Mouse (Mus musculus) CH12.LX (cell line): ENCODE measurements at regions not wholly inside any gene's neighbourhood (a gene's known extent, or its start where the extent isn't known, plus 50 kb on each side); places are given as distances from the start of the nearest gene placed in this dataset.

Source experiments
- DNase-seq: peaks from one replicate; pipeline ENCODE4 v3.0.0-alpha.2; 2013; ENCODE audit errors: extremely low read depth
- H3K27ac ChIP-seq: 2 replicates; pipeline ENCODE4 v1.5.1; 2012; ENCODE audit warnings: low read depth, mild to moderate bottlenecking, control low read depth, moderate library complexity; ENCODE audit not compliant: insufficient read depth
- H3K27me3 ChIP-seq: replicated peaks from 2 replicates; pipeline ENCODE3; 2012; ENCODE audit warnings: inconsistent platforms
- H3K36me3 ChIP-seq, 2 experiments: replicated peaks in 1 of 2; 2 replicates each; pipeline versions ENCODE3 to v1.6.1; 2012; ENCODE audit warnings: inconsistent platforms in 1 of 2, low read length in 1 of 2, mild to moderate bottlenecking in 1 of 2, mixed read lengths in 1 of 2, moderate library complexity in 1 of 2; ENCODE audit not compliant: control insufficient read depth in 1 of 2, insufficient read depth in 1 of 2
- H3K4me1 ChIP-seq, 2 experiments: 2 replicates each; pipeline ENCODE4 v1.6.1; 2012; ENCODE audit warnings: inconsistent platforms in 1 of 2, moderate library complexity in 1 of 2; ENCODE audit not compliant: insufficient read depth in 2 of 2, control insufficient read depth in 1 of 2
- H3K4me2 ChIP-seq: 2 replicates; pipeline ENCODE4 v1.6.1; 2012; ENCODE audit warnings: low read depth, mild to moderate bottlenecking, control low read depth; ENCODE audit not compliant: poor library complexity, insufficient read depth, severe bottlenecking
- H3K4me3 ChIP-seq, 3 experiments: fragments of 150-350 bp in 1 of 3; sonication (generic) in 1 of 3; replicated peaks in 1 of 3; 2 replicates each; pipeline versions ENCODE3 to v1.5.1; 2011 to 2012; ENCODE audit warnings: low read depth in 2 of 3, low read length in 2 of 3, mild to moderate bottlenecking in 2 of 3, moderate library complexity in 2 of 3, control low read depth in 1 of 3, improper control_type of control experiment in 1 of 3, inconsistent platforms in 1 of 3, mixed read lengths in 1 of 3; ENCODE audit not compliant: poor library complexity in 1 of 3
- H3K79me2 ChIP-seq: replicated peaks from 2 replicates; pipeline ENCODE4 v1.6.1; 2012; ENCODE audit warnings: mild to moderate bottlenecking, moderate library complexity; ENCODE audit not compliant: control insufficient read depth, poor library complexity, insufficient read depth, severe bottlenecking; ENCODE audit errors: extremely low read depth
- H3K9ac ChIP-seq: 2 replicates; pipeline ENCODE4 v1.6.1; 2012; ENCODE audit warnings: low read depth, mild to moderate bottlenecking, control low read depth, moderate library complexity; ENCODE audit not compliant: insufficient read depth
- H3K9me3 ChIP-seq: replicated peaks from 2 replicates; pipeline ENCODE3; 2012; ENCODE audit warnings: low read length, inconsistent platforms, mixed read lengths
- E2F4 ChIP-seq: IDR thresholded peaks from 2 replicates; pipeline ENCODE4 v1.6.1; 2011; ENCODE audit warnings: low read depth, low read length, improper control_type of control experiment; ENCODE audit not compliant: insufficient replicate concordance
- ELF1 ChIP-seq: IDR thresholded peaks from 2 replicates; pipeline ENCODE4 v1.6.1; 2014; ENCODE audit warnings: low read depth, mild to moderate bottlenecking, inconsistent platforms, low read length, improper control_type of control experiment
- ETS1 ChIP-seq: conservative IDR thresholded peaks from 2 replicates; pipeline ENCODE4 v1.6.1; 2012; ENCODE audit warnings: low read depth, mild to moderate bottlenecking, inconsistent platforms, low read length, improper control_type of control experiment, moderate library complexity
- HCFC1 ChIP-seq: IDR thresholded peaks from 2 replicates; pipeline ENCODE4 v1.6.1; 2012; ENCODE audit warnings: low read depth, mild to moderate bottlenecking, inconsistent platforms, low read length, improper control_type of control experiment
- IRF4 ChIP-seq: IDR thresholded peaks from 2 replicates; pipeline ENCODE4 v1.6.1; 2014; ENCODE audit warnings: low read depth, mild to moderate bottlenecking, inconsistent platforms, low read length, improper control_type of control experiment
- JUND ChIP-seq: conservative IDR thresholded peaks from 2 replicates; pipeline ENCODE4 v1.6.1; 2011; ENCODE audit warnings: low read depth, low read length, improper control_type of control experiment
- KAT2A ChIP-seq: IDR thresholded peaks from 2 replicates; pipeline ENCODE4 v1.6.1; 2012; ENCODE audit warnings: low read length, improper control_type of control experiment, inconsistent platforms; ENCODE audit not compliant: insufficient replicate concordance
- MAFK ChIP-seq: IDR thresholded peaks from 2 replicates; pipeline ENCODE4 v1.6.1; 2011; ENCODE audit warnings: low read length, improper control_type of control experiment; ENCODE audit not compliant: insufficient replicate concordance
- MXI1 ChIP-seq: IDR thresholded peaks from 2 replicates; pipeline ENCODE4 v1.6.1; 2011; ENCODE audit warnings: mild to moderate bottlenecking, low read depth, low read length, improper control_type of control experiment
- MYC ChIP-seq: IDR thresholded peaks from 2 replicates; pipeline ENCODE4 v1.6.1; 2011; ENCODE audit warnings: low read depth, mild to moderate bottlenecking, improper control_type of control experiment, low read length
- NELFE ChIP-seq: IDR thresholded peaks from 2 replicates; pipeline ENCODE4 v1.6.1; 2011; ENCODE audit warnings: low read depth, low read length, improper control_type of control experiment
- NRF1 ChIP-seq: IDR thresholded peaks from 2 replicates; pipeline ENCODE4 v1.6.1; 2014; ENCODE audit warnings: low read depth, mild to moderate bottlenecking, inconsistent platforms, low read length, improper control_type of control experiment, moderate library complexity
- RAD21 ChIP-seq: IDR thresholded peaks from 2 replicates; pipeline ENCODE4 v1.6.1; 2011; ENCODE audit warnings: low read depth, mild to moderate bottlenecking, low read length, improper control_type of control experiment, moderate library complexity
- RCOR1 ChIP-seq: conservative IDR thresholded peaks from 2 replicates; pipeline ENCODE4 v1.6.1; 2012; ENCODE audit warnings: low read depth, mild to moderate bottlenecking, inconsistent platforms, low read length, improper control_type of control experiment
- TBP ChIP-seq: conservative IDR thresholded peaks from 2 replicates; pipeline ENCODE4 v1.6.1; 2011; ENCODE audit warnings: low read depth, low read length, improper control_type of control experiment
- UBTF ChIP-seq: IDR thresholded peaks from 2 replicates; pipeline ENCODE4 v1.6.1; 2012; ENCODE audit warnings: low read depth, mild to moderate bottlenecking, inconsistent platforms, low read length, improper control_type of control experiment, moderate library complexity
- ZC3H11A ChIP-seq: IDR thresholded peaks from 2 replicates; pipeline ENCODE4 v1.6.1; 2012; ENCODE audit warnings: low read depth, mild to moderate bottlenecking, inconsistent platforms, low read length, improper control_type of control experiment
- ZKSCAN1 ChIP-seq: IDR thresholded peaks from 2 replicates; pipeline ENCODE4 v1.6.1; 2012; ENCODE audit warnings: low read depth, inconsistent platforms, low read length, improper control_type of control experiment, borderline replicate concordance
- ZMIZ1 ChIP-seq: IDR thresholded peaks from 2 replicates; pipeline ENCODE4 v1.6.1; 2012; ENCODE audit warnings: low read depth, mild to moderate bottlenecking, inconsistent platforms, low read length, improper control_type of control experiment
- dilution Hi-C: fragments of 300-500 bp; cut with MboI; formaldehyde crosslinking; loops from 2 replicates; pipeline ENCODE4 v1.14.3; 2020; ENCODE audit warnings: low sequenced_read_pairs; ENCODE audit not compliant: extremely low pct_unique_long_range_greater_than_20kb, extremely low pct_ligation_motif_present
- in situ Hi-C: fragments of 300-500 bp; cut with MboI; formaldehyde crosslinking; loops from 3 replicates; pipeline ENCODE4 v1.14.3; 2019; ENCODE audit warnings: low sequenced_read_pairs, low pct_ligation_motif_present, low pct_unique_long_range_greater_than_20kb, mixed read lengths

- Histone ChIP-seq H3K9me3 (peaks cover 5% of the 10 kb centered on the region), H3K36me3 (no peaks in the 10 kb centered on the region), H3K27ac (no peak overlapping the region), H3K27me3 (no peaks in the 10 kb centered on the region), H3K4me2 (no peak overlapping the region), H3K4me1 (peaks cover 3 to 11% of the 10 kb centered on the region in 2 experiments)
- dilution Hi-C loops, result no loop called here
- TF ChIP-seq TBP (no peak), RCOR1 (no peak), ETS1 (no peak), HCFC1 (no peak), NRF1 (no peak), MYC (no peak), ZC3H11A (no peak), MAFK (no peak), E2F4 (no peak), ZKSCAN1 (no peak), MXI1 (no peak), UBTF (no peak), RAD21 (no peak)
- TF ChIP-seq, all 38 proteins: peak for 0
- Histone ChIP-seq H3K9ac (no peak overlapping the region), H3K4me3 (no peak overlapping the region), H3K79me2 (no peaks in the 10 kb centered on the region)
- in situ Hi-C loops, result no loop called here
- DNase-seq, result no peak
Measured at GRCm38 (mm10) chrX:11957011-11957410, 203.1 kb downstream of the Bcor start.

DNA sequence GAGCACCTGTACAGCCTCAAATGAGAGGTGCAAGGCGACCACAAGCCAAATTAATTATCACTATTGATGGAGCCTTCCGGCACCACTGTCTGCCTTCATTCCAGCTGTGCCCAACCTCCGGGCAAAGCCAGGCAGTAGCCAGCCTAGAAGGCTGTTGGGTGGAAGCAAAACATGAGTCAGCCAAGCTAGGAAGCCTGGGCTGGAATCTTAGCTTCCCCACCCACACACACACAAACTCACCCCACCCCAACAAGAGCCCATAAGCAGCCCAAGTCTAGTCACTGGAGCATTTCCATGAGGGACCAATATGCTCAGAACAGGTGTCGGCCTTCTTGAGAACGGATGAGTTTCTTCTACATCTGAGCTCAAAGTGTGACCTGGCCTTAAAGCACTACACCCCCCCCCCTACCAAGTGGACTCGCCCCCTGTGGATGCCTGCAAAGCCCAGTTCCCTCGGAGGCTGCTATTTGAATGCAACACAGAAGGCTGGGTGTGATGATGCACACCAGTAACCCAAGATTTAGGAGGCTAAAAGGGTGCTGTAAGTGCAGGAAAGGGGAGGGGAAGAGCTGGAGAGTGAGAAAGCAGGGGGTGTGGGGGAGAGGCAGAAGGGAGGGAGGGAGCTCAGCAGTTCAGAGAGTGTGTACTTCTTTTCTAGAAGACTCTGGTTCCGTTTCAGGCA lies 200.1 kb downstream of the Bcor start:
- Histone ChIP-seq H3K4me3 (no peak overlapping the region), H3K9me3 (peaks cover 3% of the 10 kb centered on the region), H3K27ac (no peak overlapping the region), H3K4me2 (no peak overlapping the region), H3K27me3 (no peaks in the 10 kb centered on the region), H3K4me1 (peaks cover 3 to 15% of the 10 kb centered on the region in 2 experiments), H3K9ac (no peak overlapping the region), H3K36me3 (no peaks in the 10 kb centered on the region), H3K79me2 (no peaks in the 10 kb centered on the region)
- DNase-seq, result no peak
- TF ChIP-seq TBP (no peak), ELF1 (no peak), KAT2A (no peak), JUND (no peak), MYC (no peak), ZMIZ1 (no peak), MXI1 (no peak), NRF1 (no peak), IRF4 (no peak), ZC3H11A (no peak), NELFE (no peak)
- in situ Hi-C loops (no loop called here), dilution Hi-C loops (no loop called here)
